Mouse (Mus musculus) 416B (cell line): ENCODE measurements at regions not wholly inside any gene's neighbourhood (a gene's known extent, or its start where the extent isn't known, plus 50 kb on each side); places are given as distances from the start of the nearest gene placed in this dataset.

Experiments used
- DNase-seq: peaks from one replicate; pipeline ENCODE4 v3.0.0; 2011; ENCODE audit warnings: low read depth

DNA sequence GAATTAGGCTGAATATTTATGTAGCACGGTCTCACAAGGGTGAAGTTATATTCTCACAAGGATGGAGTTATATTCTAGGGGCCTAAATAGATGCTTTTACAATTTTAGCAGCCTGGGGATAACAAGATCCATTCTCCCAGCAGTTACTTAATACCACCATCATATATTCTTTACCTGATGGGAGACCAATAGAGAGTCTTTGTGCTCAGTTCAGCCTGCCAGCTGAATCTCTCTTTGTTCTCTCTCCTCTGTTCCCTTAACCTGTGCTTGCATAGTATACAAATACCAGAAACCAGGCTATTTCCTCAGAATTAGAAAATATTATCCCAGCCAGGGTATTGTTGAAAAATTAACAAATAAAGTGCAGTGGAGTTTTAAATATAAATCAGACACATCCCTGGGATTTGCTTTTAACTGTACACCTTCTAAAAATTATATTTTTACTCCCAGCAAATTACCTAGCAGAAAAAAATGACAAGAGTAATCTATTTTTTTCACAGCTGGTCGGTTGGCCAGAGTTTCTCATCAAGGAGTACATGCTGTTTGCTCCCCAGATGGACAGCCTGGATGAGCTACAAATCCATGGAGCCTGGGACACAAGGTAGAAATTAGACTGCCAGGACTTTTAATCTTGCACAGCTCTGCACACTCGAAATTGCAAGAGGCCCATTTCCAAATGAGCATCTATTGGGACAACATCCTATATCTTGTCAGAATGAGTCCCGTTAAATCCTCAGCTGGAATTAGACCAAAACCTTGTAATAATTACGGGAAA lies 281.0 kb upstream of the 4930452B06Rik start:
- DNase-seq: no peak

DNA sequence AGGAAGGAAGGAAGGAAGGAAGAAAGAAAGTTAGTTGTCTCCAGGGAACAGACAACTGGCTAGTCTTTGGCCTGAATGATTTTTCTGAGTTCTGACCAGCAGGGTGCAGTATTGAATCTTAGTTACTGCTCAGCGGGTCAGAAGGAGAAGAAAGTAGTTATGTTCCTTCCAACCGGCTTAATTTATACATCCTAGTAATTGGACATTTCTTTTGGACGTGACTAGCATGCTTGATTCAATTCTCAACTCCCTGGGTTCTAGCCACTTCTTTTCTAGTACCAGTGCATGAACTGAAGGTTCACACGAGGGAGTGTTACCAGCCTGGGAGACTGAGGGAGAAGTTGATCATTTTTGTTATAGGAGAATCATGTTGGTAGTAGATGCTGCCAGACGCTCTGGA lies 269.1 kb upstream of the 4930452B06Rik start:
- DNase-seq: peak; percentile 44
